Mouse (Mus musculus): ENCODE results near the gene Gm3558.
"Not testable (repeated sequence)": the region's sequence is repeated elsewhere in the genome, so short reads cannot be mapped to it uniquely, and the experiment has no call there.

Gene Gm3558

GRCm38 (mm10) chr14:7568382-7568781 lies at the start of gene Gm3558:
Gene Gm3558, minus strand, starts transcription at chr14:7568566.
- peak in 1 of 2 experiments; percentile 1 for DNase-seq

- DNase-seq = not testable (repeated sequence)
Observed at GRCm38 (mm10) chr14:7595492-7595891, 27.1 kb upstream of the Gm3558 start, which contains the start of gene Gm10338. Gene Gm10338, minus strand, starts transcription at chr14:7595592.

GRCm38 (mm10) chr14:7567890-7568289 lies 476 bp downstream of the Gm3558 start:
- DNase-seq = peak in 1 of 2 experiments; percentile 3

DNA sequence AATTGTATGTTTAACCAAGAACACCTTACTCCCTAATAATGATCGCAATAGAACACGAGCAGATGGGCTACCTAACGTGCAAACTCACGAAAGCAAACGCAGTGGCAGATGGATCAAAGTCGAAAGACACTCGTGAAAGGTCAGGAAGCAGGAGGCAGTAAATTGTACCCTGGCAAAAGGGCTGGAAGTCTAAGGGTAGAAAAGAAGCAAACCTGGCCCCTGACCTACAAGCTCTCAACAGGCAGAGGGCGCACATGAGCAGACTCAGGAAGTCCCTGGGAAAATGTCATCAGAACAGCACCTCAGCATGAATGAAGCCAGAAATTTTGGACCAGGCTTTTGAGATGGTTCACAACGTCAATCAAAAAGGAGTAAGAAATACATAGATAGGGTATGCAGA lies 1.1 kb downstream of the Gm3558 start:
- DNase-seq = peak; percentile 3 to 7

Data from kidney, postnatal 36 days (tissue).